Mouse (Mus musculus) CH12.LX (cell line): ENCODE measurements around the gene Gabrb3. TPM values are rescaled to one million over a fixed set of nuclear protein-coding genes. Genes with fewer than 3 reads are reported as not detected.

Experiments
- DNase-seq: peaks from one replicate; pipeline ENCODE4 v3.0.0-alpha.2; 2013; ENCODE audit errors: extremely low read depth
- H3K27ac ChIP-seq: 2 replicates; pipeline ENCODE4 v1.5.1; 2012; ENCODE audit warnings: low read depth, mild to moderate bottlenecking, control low read depth, moderate library complexity; ENCODE audit not compliant: insufficient read depth
- H3K27me3 ChIP-seq: replicated peaks from 2 replicates; pipeline ENCODE3; 2012; ENCODE audit warnings: inconsistent platforms
- H3K36me3 ChIP-seq, 2 experiments: replicated peaks in 1 of 2; 2 replicates each; pipeline versions ENCODE3 to v1.6.1; 2012; ENCODE audit warnings: inconsistent platforms in 1 of 2, low read length in 1 of 2, mild to moderate bottlenecking in 1 of 2, mixed read lengths in 1 of 2, moderate library complexity in 1 of 2; ENCODE audit not compliant: control insufficient read depth in 1 of 2, insufficient read depth in 1 of 2
- H3K4me1 ChIP-seq, 2 experiments: 2 replicates each; pipeline ENCODE4 v1.6.1; 2012; ENCODE audit warnings: inconsistent platforms in 1 of 2, moderate library complexity in 1 of 2; ENCODE audit not compliant: insufficient read depth in 2 of 2, control insufficient read depth in 1 of 2
- H3K4me2 ChIP-seq: 2 replicates; pipeline ENCODE4 v1.6.1; 2012; ENCODE audit warnings: low read depth, mild to moderate bottlenecking, control low read depth; ENCODE audit not compliant: poor library complexity, insufficient read depth, severe bottlenecking
- H3K4me3 ChIP-seq, 3 experiments: fragments of 150-350 bp in 1 of 3; sonication (generic) in 1 of 3; replicated peaks in 1 of 3; 2 replicates each; pipeline versions ENCODE3 to v1.5.1; 2011 to 2012; ENCODE audit warnings: low read depth in 2 of 3, low read length in 2 of 3, mild to moderate bottlenecking in 2 of 3, moderate library complexity in 2 of 3, control low read depth in 1 of 3, improper control_type of control experiment in 1 of 3, inconsistent platforms in 1 of 3, mixed read lengths in 1 of 3; ENCODE audit not compliant: poor library complexity in 1 of 3
- H3K79me2 ChIP-seq: replicated peaks from 2 replicates; pipeline ENCODE4 v1.6.1; 2012; ENCODE audit warnings: mild to moderate bottlenecking, moderate library complexity; ENCODE audit not compliant: control insufficient read depth, poor library complexity, insufficient read depth, severe bottlenecking; ENCODE audit errors: extremely low read depth
- H3K9ac ChIP-seq: 2 replicates; pipeline ENCODE4 v1.6.1; 2012; ENCODE audit warnings: low read depth, mild to moderate bottlenecking, control low read depth, moderate library complexity; ENCODE audit not compliant: insufficient read depth
- H3K9me3 ChIP-seq: replicated peaks from 2 replicates; pipeline ENCODE3; 2012; ENCODE audit warnings: low read length, inconsistent platforms, mixed read lengths
- BHLHE40 ChIP-seq: IDR thresholded peaks from 2 replicates; pipeline ENCODE4 v1.6.1; 2011; ENCODE audit warnings: mild to moderate bottlenecking, low read depth, low read length, improper control_type of control experiment
- CHD1 ChIP-seq: IDR thresholded peaks from 2 replicates; pipeline ENCODE4 v1.6.1; 2012; ENCODE audit warnings: low read depth, low read length, improper control_type of control experiment, inconsistent platforms
- CTCF ChIP-seq, 2 experiments: IDR thresholded peaks in 1 of 2; conservative IDR thresholded peaks in 1 of 2; 2 replicates each; pipeline ENCODE4 v1.5.1; 2011 to 2012; ENCODE audit warnings: low read depth in 2 of 2, low read length in 2 of 2, improper control_type of control experiment in 1 of 2, inconsistent platforms in 1 of 2, mild to moderate bottlenecking in 1 of 2, moderate library complexity in 1 of 2
- E2F4 ChIP-seq: IDR thresholded peaks from 2 replicates; pipeline ENCODE4 v1.6.1; 2011; ENCODE audit warnings: low read depth, low read length, improper control_type of control experiment; ENCODE audit not compliant: insufficient replicate concordance
- ELF1 ChIP-seq: IDR thresholded peaks from 2 replicates; pipeline ENCODE4 v1.6.1; 2014; ENCODE audit warnings: low read depth, mild to moderate bottlenecking, inconsistent platforms, low read length, improper control_type of control experiment
- EP300 ChIP-seq: IDR thresholded peaks from 2 replicates; pipeline ENCODE4 v1.6.1; 2011; ENCODE audit warnings: low read length, improper control_type of control experiment
- ETS1 ChIP-seq: conservative IDR thresholded peaks from 2 replicates; pipeline ENCODE4 v1.6.1; 2012; ENCODE audit warnings: low read depth, mild to moderate bottlenecking, inconsistent platforms, low read length, improper control_type of control experiment, moderate library complexity
- GABPA ChIP-seq: IDR thresholded peaks from 2 replicates; pipeline ENCODE4 v1.6.1; 2012; ENCODE audit warnings: low read depth, low read length, improper control_type of control experiment, inconsistent platforms; ENCODE audit not compliant: insufficient replicate concordance
- HCFC1 ChIP-seq: IDR thresholded peaks from 2 replicates; pipeline ENCODE4 v1.6.1; 2012; ENCODE audit warnings: low read depth, mild to moderate bottlenecking, inconsistent platforms, low read length, improper control_type of control experiment
- JUND ChIP-seq: conservative IDR thresholded peaks from 2 replicates; pipeline ENCODE4 v1.6.1; 2011; ENCODE audit warnings: low read depth, low read length, improper control_type of control experiment
- KAT2A ChIP-seq: IDR thresholded peaks from 2 replicates; pipeline ENCODE4 v1.6.1; 2012; ENCODE audit warnings: low read length, improper control_type of control experiment, inconsistent platforms; ENCODE audit not compliant: insufficient replicate concordance
- MAX ChIP-seq: IDR thresholded peaks from 2 replicates; pipeline ENCODE4 v1.6.1; 2011; ENCODE audit warnings: low read length, improper control_type of control experiment
- MEF2A ChIP-seq: IDR thresholded peaks from 2 replicates; pipeline ENCODE4 v1.6.1; 2014; ENCODE audit warnings: low read depth, mild to moderate bottlenecking, inconsistent platforms, low read length, improper control_type of control experiment, borderline replicate concordance
- MXI1 ChIP-seq: IDR thresholded peaks from 2 replicates; pipeline ENCODE4 v1.6.1; 2011; ENCODE audit warnings: mild to moderate bottlenecking, low read depth, low read length, improper control_type of control experiment
- MYC ChIP-seq: IDR thresholded peaks from 2 replicates; pipeline ENCODE4 v1.6.1; 2011; ENCODE audit warnings: low read depth, mild to moderate bottlenecking, improper control_type of control experiment, low read length
- NELFE ChIP-seq: IDR thresholded peaks from 2 replicates; pipeline ENCODE4 v1.6.1; 2011; ENCODE audit warnings: low read depth, low read length, improper control_type of control experiment
- NRF1 ChIP-seq: IDR thresholded peaks from 2 replicates; pipeline ENCODE4 v1.6.1; 2014; ENCODE audit warnings: low read depth, mild to moderate bottlenecking, inconsistent platforms, low read length, improper control_type of control experiment, moderate library complexity
- POLR2A ChIP-seq: IDR thresholded peaks from 2 replicates; pipeline ENCODE4 v1.6.1; 2011; ENCODE audit warnings: low read depth, mild to moderate bottlenecking, improper control_type of control experiment, low read length
- POLR2AphosphoS2 ChIP-seq: IDR thresholded peaks from 2 replicates; pipeline ENCODE4 v1.6.1; 2011; ENCODE audit warnings: low read depth, low read length, improper control_type of control experiment
- RAD21 ChIP-seq: IDR thresholded peaks from 2 replicates; pipeline ENCODE4 v1.6.1; 2011; ENCODE audit warnings: low read depth, mild to moderate bottlenecking, low read length, improper control_type of control experiment, moderate library complexity
- RCOR1 ChIP-seq: conservative IDR thresholded peaks from 2 replicates; pipeline ENCODE4 v1.6.1; 2012; ENCODE audit warnings: low read depth, mild to moderate bottlenecking, inconsistent platforms, low read length, improper control_type of control experiment
- SIN3A ChIP-seq: IDR thresholded peaks from 2 replicates; pipeline ENCODE4 v1.6.1; 2012; ENCODE audit warnings: low read length, improper control_type of control experiment, inconsistent platforms
- SMC3 ChIP-seq: IDR thresholded peaks from 2 replicates; pipeline ENCODE4 v1.6.1; 2011; ENCODE audit warnings: low read depth, low read length, improper control_type of control experiment
- TBP ChIP-seq: conservative IDR thresholded peaks from 2 replicates; pipeline ENCODE4 v1.6.1; 2011; ENCODE audit warnings: low read depth, low read length, improper control_type of control experiment
- TCF12 ChIP-seq: IDR thresholded peaks from 2 replicates; pipeline ENCODE4 v1.6.1; 2014; ENCODE audit warnings: low read depth, mild to moderate bottlenecking, inconsistent platforms, low read length, improper control_type of control experiment
- USF2 ChIP-seq: conservative IDR thresholded peaks from 2 replicates; pipeline ENCODE4 v1.6.1; 2011; ENCODE audit warnings: low read depth, low read length, improper control_type of control experiment
- ZC3H11A ChIP-seq: IDR thresholded peaks from 2 replicates; pipeline ENCODE4 v1.6.1; 2012; ENCODE audit warnings: low read depth, mild to moderate bottlenecking, inconsistent platforms, low read length, improper control_type of control experiment
- ZMIZ1 ChIP-seq: IDR thresholded peaks from 2 replicates; pipeline ENCODE4 v1.6.1; 2012; ENCODE audit warnings: low read depth, mild to moderate bottlenecking, inconsistent platforms, low read length, improper control_type of control experiment
- ZNF384 ChIP-seq: IDR thresholded peaks from 2 replicates; pipeline ENCODE4 v1.6.1; 2012; ENCODE audit warnings: low read depth, low read length, improper control_type of control experiment, inconsistent platforms
- dilution Hi-C: fragments of 300-500 bp; cut with MboI; formaldehyde crosslinking; loops from 2 replicates; pipeline ENCODE4 v1.14.3; 2020; ENCODE audit warnings: low sequenced_read_pairs; ENCODE audit not compliant: extremely low pct_unique_long_range_greater_than_20kb, extremely low pct_ligation_motif_present
- in situ Hi-C: fragments of 300-500 bp; cut with MboI; formaldehyde crosslinking; loops from 3 replicates; pipeline ENCODE4 v1.14.3; 2019; ENCODE audit warnings: low sequenced_read_pairs, low pct_ligation_motif_present, low pct_unique_long_range_greater_than_20kb, mixed read lengths
- polyA plus RNA-seq: library from polyadenylated mRNA; unstranded; fragments of >175 nt; gene quantifications from 2 replicates; pipeline ENCODE4 v1.2.1, GENCODE M21; 2012; ENCODE audit warnings: low read depth; ENCODE audit not compliant: insufficient read length
- total RNA-seq, 2 experiments: library from RNA; depleted of rRNA; stranded (reverse); fragments of 300-350 nt in 1 of 2; fragments of >200 nt in 1 of 2; gene quantifications; 2 replicates each; pipeline ENCODE4 v1.2.3; 2012 to 2014

The Gabrb3 gene
- total and polyA plus RNA-seq, 3 experiments, result not detected

GRCm38 (mm10) chr7:57502809-57503208, 83.3 kb downstream of the Gabrb3 start:
- no peak overlapping the region for H3K27ac ChIP-seq
- H3K27me3 ChIP-seq, result no peaks in the 10 kb centered on the region
- in situ Hi-C loops (no loop called here), dilution Hi-C loops (no loop called here)
- H3K9ac ChIP-seq, result no peak overlapping the region
- H3K79me2 ChIP-seq, result no peaks in the 10 kb centered on the region
- H3K36me3 ChIP-seq, result no peaks in the 10 kb centered on the region
- no peak overlapping the region for H3K4me3 ChIP-seq
- peaks cover 55% of the 10 kb centered on the region for H3K9me3 ChIP-seq
- H3K4me1 ChIP-seq, result no peaks in the 10 kb centered on the region
- H3K4me2 ChIP-seq, result no peak overlapping the region
- no peak for TF ChIP-seq TBP
- no peak for TF ChIP-seq E2F4
- no peak for TF ChIP-seq EP300
- no peak for TF ChIP-seq POLR2A
- TF ChIP-seq BHLHE40, result no peak
- TF ChIP-seq POLR2AphosphoS2, result no peak
- no peak for TF ChIP-seq NRF1
- TF ChIP-seq SIN3A, result no peak
- TF ChIP-seq ELF1, result no peak
- TF ChIP-seq JUND, result no peak
- TF ChIP-seq ZMIZ1, result no peak
- no peak for TF ChIP-seq ETS1
- no peak for TF ChIP-seq ZC3H11A
- no peak for DNase-seq

GRCm38 (mm10) chr7:57508860-57509632, 89.6 kb downstream of the Gabrb3 start:
- TF ChIP-seq ZMIZ1 (no peak), ZC3H11A (no peak), MAX (no peak), CTCF (conservative IDR thresholded peaks at IDR 0.05 in 1 of 2, IDR thresholded peaks at IDR 0.05 in 1 of 2; ENCODE audit: low read depth in 2 of 2, low read length in 2 of 2) (no peak), NELFE (no peak), MXI1 (no peak), KAT2A (no peak), TCF12 (no peak), GABPA (no peak), POLR2A (no peak), MEF2A (no peak), SMC3 (no peak), RCOR1 (no peak), HCFC1 (no peak), USF2 (no peak), ELF1 (no peak), MYC (no peak), RAD21 (no peak), ZNF384 (no peak), CHD1 (no peak)
- Histone ChIP-seq H3K36me3 (no peaks in the 10 kb centered on the region), H3K4me2 (no peak overlapping the region), H3K27ac (no peak overlapping the region), H3K4me3 (no peak overlapping the region), H3K9me3 (peaks cover 61% of the 10 kb centered on the region), H3K4me1 (no peaks in the 10 kb centered on the region), H3K9ac (no peak overlapping the region), H3K27me3 (no peaks in the 10 kb centered on the region), H3K79me2 (no peaks in the 10 kb centered on the region)
- dilution Hi-C loops, result no loop called here
- in situ Hi-C loops, result no loop called here
- no peak for DNase-seq
